Mouse (Mus musculus): ENCODE results near the gene Cdipt.

Gene Cdipt

GRCm38 (mm10) chr7:127013385-127013784 lies 37.7 kb downstream of the Cdipt start:
- no peak for DNase-seq (ENCODE audit: low spot score in 2 of 2)

DNA sequence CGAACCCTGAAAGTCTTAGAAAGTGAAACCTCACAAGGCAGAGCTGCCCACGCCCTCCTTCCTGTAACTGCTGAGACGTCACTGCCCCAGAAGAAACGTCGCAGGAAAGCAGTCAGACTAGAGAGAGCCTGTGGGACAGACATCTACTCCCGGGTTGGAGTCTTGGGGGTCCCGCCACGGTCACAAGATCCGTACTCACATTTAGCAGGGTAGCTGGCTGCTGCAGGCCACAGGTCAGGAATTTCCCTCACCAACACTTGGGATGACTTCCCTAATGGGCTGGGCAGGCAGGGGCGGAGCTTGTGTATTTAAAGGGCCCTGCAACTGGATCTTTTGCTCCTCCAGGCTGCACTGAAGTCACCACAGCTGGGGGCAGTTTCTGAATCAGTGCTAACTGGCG lies 38.6 kb downstream of the Cdipt start, which contains the start of gene Mvp:
Mvp (minus strand) TSS at position 302 of the 400 bp plus-strand sequence.
- DNase-seq (ENCODE audit: low spot score in 2 of 2) = peak; percentile 61 to 75

- no peak for DNase-seq (ENCODE audit: low spot score in 2 of 2)
These were observed 39.3 kb downstream of the Cdipt start for GRCm38 (mm10) chr7:127014993-127015392.

GRCm38 (mm10) chr7:127016081-127016480 lies 40.4 kb downstream of the Cdipt start:
- DNase-seq (ENCODE audit: low spot score in 2 of 2) = no peak

DNA sequence TGATC lies 40.6 kb downstream of the Cdipt start, which contains the start of gene Pagr1b:
Pagr1b (minus strand) TSS at position 4 of the 5 bp plus-strand sequence.
- no peak for DNase-seq (ENCODE audit: low spot score in 2 of 2)

GRCm38 (mm10) chr7:127016486-127016938 lies 40.8 kb downstream of the Cdipt start:
- no peak for DNase-seq (ENCODE audit: low spot score in 2 of 2)

- peak; percentile 94 to 95 for DNase-seq (ENCODE audit: low spot score in 2 of 2)
These were observed 41.5 kb downstream of the Cdipt start, which contains the start of gene Pagr1a for GRCm38 (mm10) chr7:127016971-127017949. Pagr1a (minus strand) TSS chr7:127017352.

- no peak for DNase-seq (ENCODE audit: low spot score in 2 of 2)
These were observed 42.2 kb downstream of the Cdipt start for GRCm38 (mm10) chr7:127017950-127018345.

DNA sequence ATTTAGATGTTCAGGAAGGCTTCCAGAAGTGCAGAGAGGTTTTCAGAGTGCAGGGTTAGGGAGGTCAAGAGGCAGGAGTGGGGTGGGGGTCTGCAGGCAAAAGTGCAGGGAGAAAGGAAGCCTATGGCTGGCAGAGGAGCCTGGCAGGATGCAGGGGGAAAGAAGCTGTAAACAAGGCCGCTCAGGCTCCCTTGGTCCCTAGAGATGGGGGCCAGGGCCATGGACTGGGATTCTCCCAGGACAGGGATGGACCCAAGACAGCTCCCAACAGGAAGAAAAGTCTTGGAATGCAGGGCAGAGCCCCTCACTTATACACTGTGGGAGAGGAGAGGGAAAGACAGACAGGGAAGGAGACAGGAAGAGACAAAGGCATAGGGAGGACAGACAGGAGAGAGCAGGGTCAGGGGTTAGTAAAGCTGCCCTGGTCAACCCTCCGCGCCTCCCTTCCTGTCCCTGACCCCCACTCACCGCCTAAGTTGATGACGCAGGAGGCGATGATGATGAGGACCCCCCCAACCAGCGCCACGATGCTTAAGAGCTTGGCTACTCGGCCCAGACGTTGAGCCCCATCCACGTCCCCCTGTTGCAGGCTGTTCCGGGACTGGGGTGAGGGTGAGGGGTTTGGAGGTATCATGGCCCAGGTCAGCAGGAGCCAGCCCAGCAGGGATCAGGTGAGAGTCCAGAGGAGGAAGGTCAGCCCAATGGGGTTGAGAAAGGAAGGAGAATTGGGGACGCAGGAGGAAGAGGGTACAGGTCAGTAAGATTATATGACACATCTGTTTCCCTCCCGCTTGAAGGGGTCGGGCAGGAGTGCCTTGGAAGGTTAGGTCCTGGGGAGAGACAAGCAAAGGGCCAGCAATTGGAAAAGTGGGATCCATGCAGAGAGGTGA lies 42.9 kb downstream of the Cdipt start:
- no peak for DNase-seq (ENCODE audit: low spot score in 2 of 2)

GRCm38 (mm10) chr7:127019306-127019960 lies 43.7 kb downstream of the Cdipt start:
- DNase-seq (ENCODE audit: low spot score in 2 of 2) = no peak

DNA sequence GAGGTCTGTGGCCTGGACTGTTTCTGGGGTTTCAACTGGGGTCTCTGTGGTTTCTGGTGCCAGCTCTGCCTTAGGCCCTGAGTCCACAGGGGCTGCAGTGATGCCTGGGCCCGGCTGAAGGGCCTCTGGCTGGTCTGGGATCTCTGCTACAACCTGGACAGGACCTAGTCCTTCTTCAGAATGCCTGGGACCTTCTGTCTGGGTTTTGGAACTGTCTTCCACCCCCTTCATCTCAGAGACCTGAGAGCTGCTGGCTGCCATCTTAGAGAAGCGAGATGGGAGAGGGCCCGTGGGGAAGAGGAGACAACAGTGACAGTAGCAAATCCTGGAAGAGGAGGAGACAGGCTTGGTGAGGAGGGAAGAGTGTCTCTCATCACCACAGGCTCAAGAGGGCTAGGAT lies 44.3 kb downstream of the Cdipt start:
- no peak for DNase-seq (ENCODE audit: low spot score in 2 of 2)

GRCm38 (mm10) chr7:127020491-127020890 lies 44.8 kb downstream of the Cdipt start:
- DNase-seq (ENCODE audit: low spot score in 2 of 2) = no peak

DNA sequence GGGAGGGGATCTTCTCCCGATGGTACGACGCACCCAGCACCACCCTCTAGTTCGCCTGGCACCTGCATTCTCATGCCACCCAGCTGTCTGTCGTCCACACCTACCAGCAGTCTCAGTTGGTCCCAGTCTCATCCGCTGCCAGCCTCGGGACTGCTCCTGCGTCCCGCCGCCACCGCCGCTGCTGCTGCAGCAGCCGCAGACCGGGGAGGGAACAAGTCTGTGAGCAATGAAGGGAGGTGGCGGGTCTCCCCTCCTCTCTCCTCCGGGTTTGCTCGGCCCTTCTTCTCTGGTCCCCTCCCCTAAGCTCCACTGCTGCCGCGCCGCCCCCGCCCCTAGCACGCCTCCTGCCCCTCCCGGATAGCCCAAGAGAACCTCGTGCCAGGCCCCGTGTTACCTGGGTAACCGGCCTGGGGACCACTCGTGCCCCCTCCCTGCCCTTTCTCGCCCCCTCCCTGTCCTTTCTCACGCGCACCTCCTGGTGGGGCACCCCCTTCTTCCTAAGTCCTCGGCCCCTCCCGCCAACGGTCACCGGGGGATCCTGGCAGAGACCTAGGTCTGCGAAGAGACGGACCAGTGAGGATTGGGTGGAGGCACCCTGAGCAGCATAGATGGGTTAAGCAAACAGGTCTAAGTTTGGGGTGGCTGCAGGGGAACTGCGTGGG lies 45.3 kb downstream of the Cdipt start, which contains the start of the genes Gm42742 and Prrt2:
Gm42742 (minus strand) TSS at position 197 of the 662 bp plus-strand sequence.
Prrt2 (minus strand) TSS at position 311 of the 662 bp plus-strand sequence.
- DNase-seq (ENCODE audit: low spot score in 2 of 2) = peak in 1 of 2 experiments; percentile 36

DNA sequence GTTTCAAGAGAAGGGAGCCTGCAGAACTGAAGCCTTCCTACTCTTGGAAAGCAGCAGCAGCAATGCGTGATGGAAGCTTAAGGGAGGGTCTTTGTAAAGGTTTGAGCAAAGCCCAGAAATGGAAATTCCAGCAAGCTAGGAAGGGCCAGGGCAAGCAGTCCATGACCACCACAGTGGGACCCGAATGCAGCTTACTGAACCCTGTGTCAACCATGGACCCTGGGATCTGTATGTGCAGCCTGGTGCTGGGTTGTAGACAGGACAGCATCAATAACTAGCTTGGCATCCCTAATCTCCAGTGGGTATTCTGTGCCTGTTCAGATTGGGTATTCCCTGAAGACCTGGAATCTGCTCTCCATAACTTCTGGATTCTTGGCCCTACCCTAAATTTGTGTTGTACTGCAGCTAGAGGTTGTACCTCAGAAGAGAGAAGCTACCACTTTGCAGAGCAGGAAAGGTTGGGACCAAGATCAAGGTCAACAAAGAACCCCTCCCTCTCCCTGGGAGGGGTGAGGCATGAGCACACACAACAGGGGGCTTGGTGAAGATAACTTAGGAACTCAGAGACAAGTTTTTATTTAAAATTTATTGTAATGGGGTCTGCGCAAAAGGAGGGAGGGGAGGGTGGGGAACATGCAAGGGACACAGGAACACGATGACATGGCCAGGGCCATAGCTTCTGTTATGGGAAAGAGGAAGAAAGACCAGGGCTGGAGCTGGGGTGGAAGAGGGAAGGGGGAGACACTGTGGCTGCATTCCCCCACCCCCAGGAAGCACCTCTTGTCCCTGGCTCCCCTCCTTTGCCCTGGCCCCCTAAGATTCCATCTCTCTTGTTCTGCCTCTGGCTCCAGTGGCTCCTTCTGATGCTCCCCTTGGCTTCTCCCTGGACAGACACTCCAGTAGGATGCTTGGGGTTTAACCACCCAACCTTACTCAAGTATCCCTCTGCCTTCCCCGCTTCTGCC lies 46.1 kb downstream of the Cdipt start:
- no peak for DNase-seq (ENCODE audit: low spot score in 2 of 2)

- DNase-seq (ENCODE audit: low spot score in 2 of 2) = no peak
These were observed 47.0 kb downstream of the Cdipt start for GRCm38 (mm10) chr7:127022528-127023271.

GRCm38 (mm10) chr7:127023272-127023691 lies 47.6 kb downstream of the Cdipt start:
- DNase-seq (ENCODE audit: low spot score in 2 of 2) = no peak

DNA sequence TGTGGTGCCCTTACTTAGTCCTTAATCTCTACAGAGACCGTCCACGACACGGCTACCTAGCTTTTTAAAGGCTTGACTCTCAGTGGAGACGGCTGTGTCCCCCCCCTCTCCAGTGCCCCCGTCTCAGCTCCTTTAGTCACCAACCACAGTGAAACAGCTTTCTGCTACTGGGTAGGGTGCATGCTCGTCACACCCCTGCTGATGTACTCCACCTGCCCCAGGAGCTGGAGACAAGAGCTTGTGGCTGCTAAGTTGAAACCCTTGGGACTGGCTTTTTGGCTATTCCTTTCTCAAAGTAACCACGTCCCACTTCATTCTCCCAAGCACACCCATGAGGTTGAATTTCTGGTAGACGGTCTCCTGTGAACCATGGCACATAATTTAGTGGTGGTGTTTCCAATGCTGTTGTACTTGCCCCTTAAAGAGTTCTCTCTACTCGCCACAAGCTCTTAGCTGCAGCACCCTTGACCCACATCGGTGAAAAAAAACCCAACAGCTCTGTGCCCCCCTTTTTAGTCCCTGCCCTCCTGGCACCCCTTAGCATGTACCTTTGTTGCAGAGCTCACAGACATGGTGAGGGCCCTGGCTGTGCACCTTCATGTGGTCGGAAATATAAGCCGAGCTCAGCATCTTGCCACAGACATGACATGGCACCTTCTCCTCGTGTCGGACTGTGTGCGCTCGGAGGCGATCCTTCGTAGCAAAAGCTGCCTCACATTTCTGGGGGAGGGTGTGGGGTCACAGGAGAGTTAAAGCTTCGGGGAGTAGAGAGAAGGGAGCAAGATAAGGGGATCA lies 48.4 kb downstream of the Cdipt start:
- DNase-seq (ENCODE audit: low spot score in 2 of 2) = no peak

DNA sequence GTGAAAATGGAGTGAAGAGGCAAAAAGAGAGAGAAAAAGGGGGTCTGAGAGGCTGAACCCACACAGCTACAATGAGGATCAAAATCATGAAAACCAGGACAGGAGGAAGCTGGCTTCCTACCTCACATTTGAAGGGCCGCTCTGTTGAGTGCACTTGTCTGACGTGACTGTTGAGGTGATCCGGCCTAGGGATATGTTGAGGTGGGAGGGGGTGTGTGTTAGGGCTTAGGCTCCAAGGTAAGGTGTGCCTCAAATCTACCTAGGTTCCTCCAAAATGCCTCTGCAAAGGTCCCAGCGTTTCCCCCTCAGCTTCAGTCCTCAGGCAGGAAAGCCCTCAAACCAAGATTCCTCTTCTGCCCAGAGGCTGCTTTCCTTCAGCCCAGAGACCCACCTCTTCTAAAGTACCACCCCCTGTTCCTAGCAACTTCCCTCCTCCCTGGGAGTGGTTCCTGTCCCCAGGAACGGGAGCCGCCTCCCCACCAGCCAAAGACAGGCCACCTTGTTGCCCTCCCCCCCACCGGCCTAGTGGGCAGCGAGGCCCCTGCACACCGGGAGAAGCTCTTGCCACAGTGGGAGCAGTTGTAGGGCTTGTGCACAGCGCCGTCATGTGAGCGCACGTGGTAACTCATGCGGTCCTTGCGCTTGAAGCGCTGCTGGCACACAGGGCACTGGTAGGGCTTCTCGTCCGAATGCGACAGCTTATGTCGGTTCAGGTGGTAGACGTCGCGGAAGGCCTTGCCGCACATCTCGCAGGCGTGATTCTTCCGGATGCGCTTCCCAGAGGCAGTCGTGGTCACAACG lies 49.2 kb downstream of the Cdipt start:
- DNase-seq (ENCODE audit: low spot score in 2 of 2) = peak; percentile 59 to 68

All from urinary bladder, adult 18-20 months (tissue).